Mouse (Mus musculus) midbrain, embryonic 11.5 days (tissue): ENCODE measurements around the gene Prkar1a. TPM values are rescaled to one million over a fixed set of nuclear protein-coding genes. Genes with fewer than 3 reads are reported as not detected.

Experiments
- ATAC-seq: fragments of 200-750 bp; cut with Nextera tagmentation; 2 replicates; pipeline ENCODE4 v1.8.0; 2017; ENCODE audit warnings: moderate TSS enrichment, moderate library complexity; ENCODE audit not compliant: low FRiP score
- DNase-seq: peaks from one replicate; pipeline ENCODE4 v3.0.0; 2015; ENCODE audit warnings: low spot score; ENCODE audit errors: missing footprints
- H3K27ac ChIP-seq: fragments of 300-500 bp; sonication (generic); 2 replicates; pipeline ENCODE4 v1.5.1; 2014; ENCODE audit warnings: low read depth, low read length
- H3K27me3 ChIP-seq: fragments of 300-500 bp; sonication (generic); 2 replicates; pipeline ENCODE4 v1.6.1; 2014; ENCODE audit warnings: mild to moderate bottlenecking, low read length, moderate library complexity, mixed read lengths; ENCODE audit not compliant: control insufficient read depth, insufficient read depth
- H3K36me3 ChIP-seq: fragments of 300-500 bp; sonication (generic); 2 replicates; pipeline ENCODE4 v1.6.1; 2014; ENCODE audit warnings: mild to moderate bottlenecking, low read length, moderate library complexity, mixed read lengths; ENCODE audit not compliant: control insufficient read depth, insufficient read depth
- H3K4me1 ChIP-seq: fragments of 300-500 bp; sonication (generic); 2 replicates; pipeline ENCODE4 v1.6.1; 2014; ENCODE audit warnings: low read length; ENCODE audit not compliant: control insufficient read depth, insufficient read depth
- H3K4me2 ChIP-seq: fragments of 300-500 bp; sonication (generic); 2 replicates; pipeline ENCODE4 v1.6.1; 2014; ENCODE audit warnings: mild to moderate bottlenecking, moderate library complexity
- H3K4me3 ChIP-seq: fragments of 300-500 bp; sonication (generic); 2 replicates; pipeline ENCODE4 v1.5.1; 2014; ENCODE audit warnings: low read depth, low read length
- H3K9ac ChIP-seq: fragments of 300-500 bp; sonication (generic); 2 replicates; pipeline ENCODE4 v1.6.1; 2014; ENCODE audit warnings: low read length
- H3K9me3 ChIP-seq: fragments of 300-500 bp; sonication (generic); 2 replicates; pipeline ENCODE4 v1.6.1; 2016; ENCODE audit warnings: low read length; ENCODE audit not compliant: control insufficient read depth
- WGBS: fragments of 180-500 bp; shearing (Covaris S2); extraction: QIAGEN DNeasy Blood & Tissue Kit; methylation state at CpG from one replicate; pipeline ENCODE4 v1.1.7; 2014; 5-methylcytosine and 5-hydroxymethylcytosine counted together
- polyA plus RNA-seq: library from polyadenylated mRNA; unstranded; fragments of >200 nt; fragmentation: Nextera tagmentation; extraction: Ambion mirVana; gene quantifications from 2 replicates; pipeline ENCODE4 v1.2.1, GENCODE M21; 2014

Prkar1a gene
- polyA plus RNA-seq, result 435 and 478 TPM in 2 replicates

DNA sequence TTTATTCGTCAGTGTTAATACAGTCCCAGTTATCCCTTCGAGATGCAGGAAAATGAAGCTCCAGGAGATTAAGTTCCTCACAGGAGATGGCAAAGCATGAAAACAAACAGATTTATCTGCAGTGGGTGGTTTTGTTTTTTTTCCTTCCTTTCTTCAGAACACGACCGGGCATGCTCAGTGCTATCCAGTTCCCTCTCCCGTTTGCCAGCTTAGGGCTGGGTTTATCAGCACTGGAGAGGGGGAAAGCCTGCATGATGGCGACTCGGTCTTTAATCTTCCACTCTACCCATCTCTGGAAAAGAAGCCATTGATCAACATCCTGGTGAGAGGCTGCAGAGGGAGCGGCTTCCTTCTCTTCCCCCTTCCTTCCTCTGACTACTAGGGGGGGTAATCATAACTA lies at the start of gene Prkar1a:
TSS of gene Prkar1a (plus strand) at position 200 of the 400 bp plus-strand sequence.
- Histone ChIP-seq H3K36me3 (no peaks in the 10 kb centered on the region; the same call in 1 of the 2 replicates), H3K9me3 (no peaks in the 10 kb centered on the region), H3K27me3 (no peaks in the 10 kb centered on the region; the same call in 1 of the 2 replicates), H3K9ac (peak within 1 kb of the TSS; percentile 97), H3K4me1 (peaks cover 15% of the 10 kb centered on the region), H3K4me3 (peak within 1 kb of the TSS; percentile 99), H3K4me2 (peak within 1 kb of the TSS; percentile 88), H3K27ac (peak within 1 kb of the TSS; percentile 94)
- ATAC-seq, result no peak
- no peak for DNase-seq
- 42% methylated on average over 8 of the region's 8 CpGs for WGBS

DNA sequence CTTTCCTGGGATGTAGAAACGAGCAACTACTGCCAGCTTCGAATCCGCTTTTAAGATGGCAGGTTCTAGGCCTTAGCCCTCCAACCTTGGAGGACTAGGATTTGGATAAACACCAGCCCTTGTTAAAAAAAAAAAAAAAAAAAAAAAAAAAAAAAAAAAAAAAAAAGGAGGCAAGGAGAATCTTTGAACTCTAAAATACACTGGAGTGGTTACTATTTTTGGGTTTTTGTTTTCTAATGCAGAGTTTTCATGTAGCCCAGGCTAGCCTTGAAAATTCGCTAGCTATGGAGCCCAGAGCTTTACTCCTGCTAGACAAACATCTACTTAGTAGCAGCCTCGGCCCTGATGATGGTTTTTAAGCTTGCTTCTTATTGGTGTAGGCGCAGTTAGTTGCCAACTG lies 41.6 kb upstream of the Prkar1a start:
- no peak overlapping the region for H3K4me3 ChIP-seq
- H3K9ac ChIP-seq, result no peak overlapping the region
- no peaks in the 10 kb centered on the region for H3K27me3 ChIP-seq
- no peak overlapping the region for H3K4me2 ChIP-seq
- H3K36me3 ChIP-seq, result no peaks in the 10 kb centered on the region
- 81% methylated on average over 6 of the region's 6 CpGs for WGBS
- ATAC-seq (no peak), DNase-seq (no peak)
- no peaks in the 10 kb centered on the region for H3K9me3 ChIP-seq
- no peak overlapping the region for H3K27ac ChIP-seq
- peaks cover 12% of the 10 kb centered on the region for H3K4me1 ChIP-seq

DNA sequence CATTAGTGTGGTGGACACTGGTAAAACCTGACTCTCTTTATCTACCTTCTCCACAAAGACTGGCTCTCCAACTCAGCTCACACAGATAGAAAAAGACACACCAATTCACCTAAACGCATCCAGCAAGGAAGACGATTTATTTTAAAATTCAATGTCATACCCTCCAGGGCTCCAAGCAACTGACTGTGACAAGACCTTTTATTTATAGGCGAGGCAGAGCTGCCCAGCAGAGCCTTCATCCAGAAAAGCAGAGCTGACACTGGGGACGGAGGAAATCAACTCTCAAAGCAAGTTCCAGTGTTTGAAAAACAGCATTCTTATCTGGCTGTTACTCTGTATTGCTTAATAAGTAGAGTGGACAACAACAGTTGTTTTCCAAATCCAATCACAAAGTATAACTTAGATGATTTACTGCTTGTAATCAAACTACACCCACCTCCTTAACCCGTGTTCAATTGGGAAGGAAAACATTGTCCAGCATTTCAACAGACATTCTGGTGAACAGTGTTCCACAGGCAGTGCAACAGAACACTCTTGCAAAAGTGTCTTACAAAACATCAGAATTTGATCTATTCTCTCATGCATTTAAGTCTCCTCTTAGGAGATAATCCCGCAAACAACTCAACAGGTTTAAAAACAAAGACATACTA lies 40.1 kb upstream of the Prkar1a start:
- Histone ChIP-seq H3K27ac (no peak overlapping the region), H3K4me2 (no peak overlapping the region), H3K9ac (no peak overlapping the region), H3K4me1 (peaks cover 12% of the 10 kb centered on the region), H3K4me3 (no peak overlapping the region), H3K36me3 (no peaks in the 10 kb centered on the region), H3K27me3 (no peaks in the 10 kb centered on the region), H3K9me3 (no peaks in the 10 kb centered on the region)
- DNase-seq (no peak), ATAC-seq (no peak)
- 71% methylated on average over 6 of the region's 6 CpGs for WGBS

DNA sequence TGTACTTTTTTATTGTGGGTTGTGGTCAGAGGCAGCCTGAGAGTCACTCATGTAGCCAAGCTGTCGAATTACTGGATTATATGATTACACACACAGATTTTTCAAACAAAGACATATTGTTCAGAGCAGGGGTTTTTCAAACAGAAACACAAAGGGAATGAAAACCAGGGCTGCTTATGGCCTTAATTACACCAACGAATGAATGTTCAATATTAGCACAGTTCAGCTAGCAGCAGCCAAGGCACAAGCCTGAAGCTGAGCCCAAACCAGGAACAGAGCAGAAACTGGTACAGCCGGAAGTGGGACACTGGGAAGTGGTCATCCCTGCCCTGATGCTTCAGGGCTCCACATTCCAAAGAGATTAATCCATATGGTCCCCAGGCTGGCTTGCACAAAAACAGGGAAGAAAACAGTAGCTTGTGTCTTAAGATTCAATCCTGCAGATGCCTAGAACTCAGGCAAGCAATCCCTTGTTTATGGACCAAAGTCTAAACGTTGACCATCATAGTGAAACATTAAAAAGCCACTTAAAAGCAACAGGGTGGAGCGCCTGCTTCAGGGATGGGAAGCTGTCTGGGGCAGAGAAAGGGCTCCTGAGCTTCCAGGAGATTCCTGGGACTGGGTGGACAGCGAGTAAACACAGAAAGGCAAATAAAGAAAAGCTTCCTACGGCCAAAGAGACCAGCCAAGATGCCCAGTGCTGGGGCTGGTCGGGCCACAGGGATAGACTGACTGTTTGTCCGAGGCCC lies 39.0 kb upstream of the Prkar1a start:
- ATAC-seq (no peak), DNase-seq (no peak)
- no peaks in the 10 kb centered on the region for H3K27me3 ChIP-seq
- WGBS, result 18% methylated on average over 9 of the region's 9 CpGs
- peaks cover 12% of the 10 kb centered on the region for H3K4me1 ChIP-seq
- no peak overlapping the region for H3K27ac ChIP-seq
- peak overlapping the region; percentile 64 for H3K9ac ChIP-seq
- no peaks in the 10 kb centered on the region for H3K36me3 ChIP-seq
- H3K9me3 ChIP-seq, result no peaks in the 10 kb centered on the region
- H3K4me3 ChIP-seq, result peak overlapping the region; percentile 65
- H3K4me2 ChIP-seq, result peak overlapping the region; percentile 85

DNA sequence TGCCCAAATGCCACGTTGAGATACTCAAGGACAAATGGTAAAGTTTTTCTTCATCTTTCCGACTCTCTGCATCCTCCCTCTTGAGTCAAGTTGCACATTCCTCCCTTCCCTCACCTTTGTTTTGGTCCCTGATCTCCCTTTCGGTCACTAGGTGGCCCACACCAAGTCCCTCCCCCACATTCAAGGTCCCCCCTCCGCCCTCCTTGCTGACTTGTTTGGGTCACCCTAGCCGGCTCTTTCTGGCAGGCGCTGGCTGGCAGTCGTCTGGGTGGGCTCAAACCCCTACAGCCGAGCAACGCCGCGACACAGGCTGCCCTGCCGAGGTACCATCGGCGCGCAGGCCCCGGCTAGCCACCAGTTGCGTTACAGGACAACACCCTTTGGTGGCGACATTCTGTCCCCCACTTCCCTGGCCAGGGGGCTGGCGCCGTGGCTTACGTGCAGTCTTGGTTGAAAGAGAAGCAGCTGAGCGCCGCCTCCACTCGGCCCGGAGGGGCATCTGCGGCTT lies 38.4 kb upstream of the Prkar1a start:
- no peaks in the 10 kb centered on the region for H3K36me3 ChIP-seq
- H3K4me1 ChIP-seq, result peaks cover 12% of the 10 kb centered on the region
- no peak overlapping the region for H3K27ac ChIP-seq
- H3K4me3 ChIP-seq, result peak overlapping the region; percentile 65
- DNase-seq (no peak), ATAC-seq (no peak; the same call in 1 of the 2 replicates)
- H3K4me2 ChIP-seq, result peak overlapping the region; percentile 85
- H3K9me3 ChIP-seq, result no peaks in the 10 kb centered on the region
- WGBS, result under 1% methylated on average over 23 of the region's 26 CpGs
- H3K27me3 ChIP-seq, result no peaks in the 10 kb centered on the region
- H3K9ac ChIP-seq, result peak overlapping the region; percentile 64

DNA sequence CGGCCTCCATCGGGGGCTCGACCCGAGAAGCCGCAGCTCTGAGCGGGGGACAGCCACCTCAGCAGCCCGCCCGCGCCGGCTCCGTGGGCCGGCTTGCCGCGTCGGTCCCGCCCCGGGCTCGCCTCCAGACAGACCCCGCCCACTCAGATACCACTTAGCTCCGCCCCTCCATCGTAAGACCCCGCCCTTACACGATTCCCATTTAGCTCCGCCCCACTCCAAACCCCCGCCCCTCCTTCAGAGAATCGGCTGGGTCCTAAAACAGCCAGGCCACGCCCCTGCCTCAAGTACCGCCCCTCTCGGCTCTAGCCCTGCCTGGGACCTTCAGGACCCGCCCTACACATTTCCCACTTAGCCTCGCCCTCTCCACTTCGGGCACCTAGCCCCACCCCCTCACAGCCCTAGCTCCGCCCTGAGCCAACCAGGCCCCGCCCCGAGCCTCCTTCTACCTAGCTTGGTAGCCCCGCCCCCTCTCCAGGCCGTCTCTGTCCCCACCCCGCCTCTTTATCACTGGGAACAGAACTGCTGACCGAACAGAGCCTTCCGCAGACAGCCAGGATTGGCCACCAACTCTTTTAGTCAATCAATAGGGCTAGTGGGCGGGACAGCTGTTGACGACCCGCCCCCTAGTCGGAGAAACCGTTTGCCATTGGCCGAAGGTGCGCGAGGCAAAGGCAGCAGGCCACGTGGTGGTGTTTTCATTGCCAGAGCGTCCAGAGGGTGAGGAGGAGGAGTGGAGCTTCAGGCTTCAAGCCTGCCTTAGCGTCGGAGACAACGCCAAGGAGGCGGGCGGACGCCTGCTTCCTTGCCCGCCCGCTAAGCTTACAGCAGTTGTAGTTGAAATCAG lies 37.7 kb upstream of the Prkar1a start, which contains the start of gene Wipi1:
TSS of gene Wipi1 (minus strand) at position 665 of the 847 bp plus-strand sequence.
- peak within 1 kb of the TSS; percentile 65 for H3K4me3 ChIP-seq
- ATAC-seq (peak; percentile 97), DNase-seq (peak; percentile 100)
- no peaks in the 10 kb centered on the region for H3K36me3 ChIP-seq
- peak within 1 kb of the TSS; percentile 85 for H3K4me2 ChIP-seq
- WGBS, result under 1% methylated on average over 56 of the region's 58 CpGs
- H3K27me3 ChIP-seq, result no peaks in the 10 kb centered on the region
- peak within 1 kb of the TSS; percentile 64 for H3K9ac ChIP-seq
- no peak within 1 kb of the TSS for H3K27ac ChIP-seq
- H3K9me3 ChIP-seq, result no peaks in the 10 kb centered on the region
- H3K4me1 ChIP-seq, result peaks cover 12% of the 10 kb centered on the region

DNA sequence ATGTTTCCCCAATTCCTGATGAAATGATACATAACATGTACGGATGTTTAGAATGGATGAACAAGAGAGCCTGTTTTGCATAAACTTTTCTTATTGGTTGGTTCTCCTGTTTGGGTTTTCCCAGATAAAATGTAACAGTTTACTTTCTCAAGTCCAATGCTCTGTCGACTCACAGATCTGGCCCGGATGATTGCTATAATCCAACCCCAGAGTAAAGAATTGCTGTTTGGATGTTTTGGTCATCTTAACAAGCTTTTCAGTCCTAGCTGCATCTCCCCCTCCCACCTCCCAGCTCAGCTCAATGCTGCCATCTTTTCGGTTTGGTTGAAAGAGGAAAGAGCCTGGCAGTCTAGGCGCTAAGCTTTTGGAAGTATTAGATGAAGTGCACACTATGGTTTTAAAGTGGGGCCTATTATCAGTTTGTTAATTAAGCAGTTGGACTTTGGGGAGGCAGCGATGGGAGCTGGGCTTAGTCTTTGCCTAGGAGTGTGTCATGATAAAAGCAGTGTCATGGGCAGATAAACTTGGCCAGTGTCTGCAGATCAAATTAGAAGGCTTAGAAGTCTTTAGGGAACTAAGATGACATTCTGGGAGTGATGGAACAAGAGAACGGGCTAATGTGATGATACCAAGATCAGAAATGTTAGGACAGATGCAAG lies 36.2 kb upstream of the Prkar1a start:
- DNase-seq, result no peak
- no peak overlapping the region for H3K27ac ChIP-seq
- WGBS, result 65% methylated on average over 7 of the region's 7 CpGs
- no peaks in the 10 kb centered on the region for H3K9me3 ChIP-seq
- H3K4me2 ChIP-seq, result no peak overlapping the region
- no peak for ATAC-seq
- H3K27me3 ChIP-seq, result no peaks in the 10 kb centered on the region
- peaks cover 12% of the 10 kb centered on the region for H3K4me1 ChIP-seq
- H3K36me3 ChIP-seq, result no peaks in the 10 kb centered on the region
- H3K9ac ChIP-seq, result no peak overlapping the region
- H3K4me3 ChIP-seq, result no peak overlapping the region

DNA sequence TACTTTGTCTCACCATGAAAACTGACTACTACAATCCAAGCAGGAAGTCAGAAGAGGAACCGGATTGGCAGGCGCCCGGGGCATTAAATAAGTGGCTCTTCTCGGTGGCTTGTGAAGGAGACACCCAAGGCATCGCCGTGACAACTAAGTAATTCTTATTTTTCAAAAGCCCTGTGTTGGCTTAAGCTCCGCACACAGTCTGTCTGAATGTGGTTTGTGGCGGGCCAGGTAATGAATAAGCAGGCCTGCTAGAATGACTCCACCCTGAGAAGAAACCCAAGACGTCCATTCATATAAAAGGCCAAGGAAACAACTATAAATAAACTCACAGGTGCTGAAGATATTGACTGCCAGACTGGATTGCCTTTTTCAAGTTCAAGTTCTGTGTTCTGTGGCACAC lies 33.9 kb upstream of the Prkar1a start:
- no peak overlapping the region for H3K4me2 ChIP-seq
- DNase-seq, result no peak
- no peaks in the 10 kb centered on the region for H3K9me3 ChIP-seq
- no peaks in the 10 kb centered on the region for H3K36me3 ChIP-seq
- ATAC-seq, result no peak
- H3K9ac ChIP-seq, result no peak overlapping the region
- H3K27me3 ChIP-seq, result no peaks in the 10 kb centered on the region
- no peak overlapping the region for H3K27ac ChIP-seq
- WGBS, result 62% methylated on average over 9 of the region's 9 CpGs
- no peak overlapping the region for H3K4me3 ChIP-seq
- H3K4me1 ChIP-seq, result peaks cover 8% of the 10 kb centered on the region
